Mouse (Mus musculus): ENCODE data around the gene Hsf2bp.

- TF ChIP-seq CTCF (IDR thresholded peaks at IDR 0.05; ENCODE audit: control insufficient read depth, insufficient read depth, insufficient replicate concordance, low read depth, low read length) (no peak), POLR2A (IDR thresholded peaks at IDR 0.05; ENCODE audit: control insufficient read depth, low read depth, low read length) (no peak)
These were observed 8.5 kb downstream of the Hsf2bp start for GRCm38 (mm10) chr17:32027666-32028065.

Measured in testis, adult 2 months (tissue).